Mouse (Mus musculus) left cerebral cortex, adult 18-20 months (tissue): ENCODE measurements around the gene Las1l. TPM values are rescaled to one million over a fixed set of nuclear protein-coding genes. Genes with fewer than 3 reads are reported as not detected.
"Not testable (repeated sequence)": the region's sequence is repeated elsewhere in the genome, so short reads cannot be mapped to it uniquely, and the experiment has no call there.

Experiments used
- DNase-seq, 2 experiments: peaks; one replicate each; pipeline ENCODE4 v3.0.0; 2021 to 2022; ENCODE audit warnings: low spot score in 2 of 2, mixed read lengths in 1 of 2
- long read RNA-seq, 2 experiments: library from polyadenylated mRNA; stranded (forward); transcript quantifications; one replicate each; pipeline ENCODE4 v2.0.0; 2021
- total RNA-seq, 2 experiments: library from RNA; stranded (reverse); gene quantifications; 2 replicates each; pipeline ENCODE4 v1.2.3; 2021

Las1l gene
- 10 to 100 TPM; 55.4 to 62.2 TPM for total RNA-seq
- long read RNA-seq, experiment 1, transcript Las1l-201 (13 exons, 2,530 nt): major isoform, 37 of 69 reads
- long read RNA-seq, experiment 1, partial matches to known transcripts: 13 of 69 reads
- long read RNA-seq, experiment 1, other reads (novel, unspliced or antisense): 18 of 69 reads
- long read RNA-seq, experiment 2, transcript Las1l-201 (13 exons, 2,530 nt): major isoform, 17 of 42 reads
- long read RNA-seq, experiment 2, partial matches to known transcripts: 19 of 42 reads
- long read RNA-seq, experiment 2, other reads (novel, unspliced or antisense): 5 of 42 reads

DNA sequence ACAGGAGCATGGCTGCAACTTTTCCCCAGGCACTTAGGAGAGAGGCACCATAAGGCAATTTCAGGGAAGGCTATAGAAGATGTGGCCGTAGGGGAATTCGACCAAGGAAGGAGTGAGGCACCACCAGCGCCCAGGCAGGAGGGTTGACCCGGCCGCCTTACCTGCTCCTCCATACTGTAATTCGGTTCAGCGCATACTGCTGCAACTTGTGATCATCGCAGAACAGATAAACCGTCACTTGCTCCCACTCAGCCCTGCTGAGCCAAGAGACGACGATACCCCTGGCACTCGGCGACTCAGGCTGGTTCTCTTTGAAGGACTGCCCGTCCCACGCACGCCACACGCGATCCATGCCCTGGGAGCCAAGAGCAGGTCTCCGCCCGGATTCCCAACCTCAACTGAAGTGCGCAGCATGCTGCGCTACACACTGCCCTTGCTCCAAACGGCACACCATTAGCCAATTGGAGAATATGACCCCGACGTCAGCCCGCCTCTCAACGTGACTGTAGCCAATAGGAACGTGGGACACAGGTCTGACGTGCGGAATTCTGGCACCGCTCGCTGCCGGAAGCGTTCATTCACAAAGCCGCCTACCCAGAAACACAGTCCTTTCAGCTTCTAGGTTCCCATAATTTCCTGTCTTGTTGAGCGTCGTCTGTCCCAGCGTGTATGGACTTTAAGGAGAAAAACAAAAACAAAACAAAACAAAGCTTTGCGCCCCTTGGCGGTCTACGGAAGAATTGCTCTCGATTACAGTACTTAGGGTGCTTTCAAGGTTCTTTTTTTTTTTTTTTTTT lies at the start of gene Las1l:
Gene Las1l (minus strand): TSS at position 466 of the 797 bp plus-strand sequence.
- DNase-seq: peak; percentile 82 to 88

- no peak for DNase-seq
These were observed 49.6 kb upstream of the Las1l start for GRCm38 (mm10) chrX:96006395-96006794.

GRCm38 (mm10) chrX:95999601-96000000 lies 42.8 kb upstream of the Las1l start:
- no peak for DNase-seq

GRCm38 (mm10) chrX:95993206-95993605 lies 36.4 kb upstream of the Las1l start:
- DNase-seq: no peak

GRCm38 (mm10) chrX:95969936-95970335 lies 13.2 kb upstream of the Las1l start:
- DNase-seq: no peak

DNA sequence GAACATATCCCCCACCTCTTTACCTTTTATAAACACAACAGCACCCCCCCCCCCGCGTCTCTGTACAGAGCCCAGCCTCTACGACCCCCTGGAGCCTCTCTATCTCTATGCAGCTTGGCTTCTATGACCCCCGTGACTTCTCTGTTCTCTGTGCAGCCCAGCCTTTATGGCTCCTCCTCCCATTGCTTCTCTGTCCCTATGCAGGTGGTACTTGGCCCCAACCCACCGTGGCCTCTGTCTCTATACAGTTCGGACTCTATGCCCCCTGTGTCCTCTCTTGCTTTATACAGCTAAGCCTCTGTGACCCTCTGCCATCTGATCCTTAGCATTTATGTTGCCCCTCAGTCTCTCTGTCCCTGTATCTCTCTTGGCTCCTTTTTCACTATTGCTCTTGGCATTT lies 12.4 kb upstream of the Las1l start:
- DNase-seq: no peak

GRCm38 (mm10) chrX:95968594-95968965 lies 11.8 kb upstream of the Las1l start:
- DNase-seq: peak; percentile 58 to 63

DNA sequence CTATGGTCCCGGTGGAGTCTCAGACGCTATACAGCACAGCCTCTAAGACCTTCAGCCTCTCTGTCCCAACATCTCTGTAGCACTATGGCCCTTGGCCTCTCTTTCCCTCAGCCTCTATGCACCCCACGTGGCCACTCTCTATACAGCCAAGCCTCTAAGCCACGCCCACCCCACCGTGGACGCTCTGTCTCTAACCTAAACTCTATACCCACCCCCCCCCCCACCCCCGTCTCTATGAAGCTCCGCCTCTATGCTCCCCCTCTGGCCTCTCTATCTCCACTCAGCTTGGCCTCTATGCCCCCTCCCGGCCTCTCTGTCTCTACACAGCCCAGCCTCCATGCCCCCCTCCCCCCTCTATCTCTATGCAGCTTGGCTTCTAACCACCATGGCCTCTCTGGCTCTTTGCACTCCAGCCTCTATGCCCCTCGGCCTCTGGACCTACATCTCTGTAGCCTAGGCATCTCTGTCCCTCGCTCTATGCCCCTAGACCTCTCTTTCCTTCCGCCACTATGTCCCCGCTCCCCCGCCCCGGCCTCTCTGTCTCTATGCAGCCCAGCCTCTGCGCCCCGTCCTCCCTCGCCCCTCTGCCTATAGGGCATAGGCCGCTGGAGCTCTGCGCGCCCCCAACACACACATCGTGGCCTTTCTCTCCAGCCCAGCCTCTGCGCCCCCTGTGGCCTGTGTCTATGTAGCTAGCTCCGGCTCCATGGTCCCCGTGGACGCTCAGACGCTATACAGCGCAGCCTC lies 11.3 kb upstream of the Las1l start:
- peak; percentile 19 to 21 for DNase-seq

- no peak for DNase-seq
These were observed 8.3 kb upstream of the Las1l start for GRCm38 (mm10) chrX:95965036-95965435.

DNA sequence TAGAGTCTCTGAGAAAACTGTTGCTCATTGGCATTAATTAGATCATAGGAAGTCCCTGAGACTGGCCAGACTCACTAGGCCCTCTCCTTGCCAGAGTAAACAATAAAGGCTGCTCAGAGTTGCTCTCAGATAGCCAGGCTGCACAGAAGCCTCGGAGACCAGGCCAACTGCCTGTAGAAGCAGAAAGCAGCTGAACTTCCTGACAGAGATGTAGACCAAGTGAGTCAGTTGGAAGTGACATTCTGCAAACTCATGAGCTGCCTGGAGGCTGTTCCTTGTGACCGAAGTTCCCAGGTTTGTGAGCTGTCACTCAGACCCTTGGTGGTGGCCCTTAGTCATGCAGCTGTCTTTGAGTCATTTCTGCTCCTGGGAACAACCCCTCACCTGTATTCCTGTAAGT lies 6.6 kb upstream of the Las1l start:
- no peak for DNase-seq

- not testable (repeated sequence) for DNase-seq
These were observed 699 bp upstream of the Las1l start for GRCm38 (mm10) chrX:95957461-95957860.

- peak; percentile 18 to 39 for DNase-seq
These were observed 6.0 kb downstream of the Las1l start for GRCm38 (mm10) chrX:95950776-95951175.

DNA sequence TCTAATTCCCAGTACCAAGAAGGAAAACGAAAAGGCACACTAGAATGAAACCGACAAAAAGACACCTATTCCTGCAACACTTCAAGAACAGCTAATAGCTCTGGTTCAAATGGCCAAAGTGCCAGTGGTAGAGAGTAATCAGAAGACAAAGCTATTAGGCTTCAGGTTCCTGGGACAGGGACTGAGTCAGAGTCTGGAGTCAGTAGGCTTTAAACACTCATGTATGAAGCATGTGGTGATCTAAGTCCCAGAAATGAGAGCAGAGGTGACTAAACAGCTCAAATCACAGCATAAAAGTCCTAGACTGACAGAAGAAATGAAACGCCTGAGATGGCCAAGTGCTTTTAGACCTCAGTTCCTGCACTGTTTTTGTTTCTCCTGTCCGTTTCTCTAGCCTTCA lies 8.6 kb downstream of the Las1l start:
- no peak for DNase-seq

GRCm38 (mm10) chrX:95945496-95945895 lies 11.3 kb downstream of the Las1l start:
- no peak for DNase-seq

DNA sequence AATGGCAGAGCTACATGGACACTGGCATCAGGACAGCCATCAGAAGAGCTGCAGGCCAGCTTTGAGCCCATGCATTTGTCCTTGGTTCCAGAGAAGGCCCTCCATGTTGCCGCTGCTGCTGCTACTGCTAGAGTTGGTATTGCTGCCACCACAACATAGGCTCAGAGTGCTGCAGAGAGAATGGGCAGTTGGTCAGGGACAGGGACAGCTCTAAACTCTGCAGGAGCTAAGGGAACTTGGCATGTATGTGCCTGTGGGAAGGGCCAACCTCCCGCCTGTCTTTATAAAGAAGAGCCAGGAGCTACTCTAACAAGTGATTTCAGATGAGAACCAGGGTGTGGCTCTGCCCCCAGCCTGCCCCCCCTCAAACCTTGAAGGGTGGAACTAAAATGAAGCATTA lies 21.3 kb downstream of the Las1l start:
- DNase-seq: no peak

GRCm38 (mm10) chrX:95902716-95903115 lies 54.0 kb downstream of the Las1l start:
- no peak for DNase-seq

Other genes starting within 250 kb of the Las1l start
- gene Zc3h12b, start 245.3 kb downstream of the Las1l start, total RNA-seq: 10 to 100 TPM; 32.6 to 34.7 TPM
- gene Msn, start 139.1 kb upstream of the Las1l start, total RNA-seq: 10 to 100 TPM; 18.6 to 20.2 TPM